Mouse (Mus musculus): ENCODE measurements around the gene 4632433K11Rik. TPM values are rescaled to one million over a fixed set of nuclear protein-coding genes. Genes with fewer than 3 reads are reported as not detected.

4632433K11Rik gene
- polyA plus RNA-seq, 1 experiment from 2014 or later: not detected

DNA sequence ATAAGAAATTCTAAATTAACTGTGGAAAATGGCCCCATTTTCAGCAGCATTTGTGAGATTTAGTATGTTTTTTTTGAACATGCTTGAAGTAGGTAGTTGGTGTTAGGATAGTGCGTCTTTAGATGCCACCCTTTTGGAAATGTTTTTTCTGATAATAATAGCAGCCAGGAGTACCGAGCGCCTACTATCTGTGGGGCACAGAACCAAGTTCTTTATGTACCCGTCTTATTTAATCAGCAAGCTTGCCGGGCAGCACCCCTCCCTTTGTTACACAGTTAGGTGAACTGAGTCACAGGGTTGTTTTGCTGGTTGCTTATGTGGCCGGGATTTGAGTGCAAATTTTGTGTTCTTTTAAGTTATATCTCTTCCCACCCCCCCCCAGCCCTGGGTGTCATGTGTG lies 47.3 kb downstream of the 4632433K11Rik start:
- peak overlapping the region; percentile 70 for H3K4me2 ChIP-seq
- peak overlapping the region; percentile 95 for H3K27ac ChIP-seq (ENCODE audit: low read depth, low read length)
- no peaks in the 10 kb centered on the region for H3K9me3 ChIP-seq (replicated peaks; ENCODE audit: control insufficient read depth, low read length)
- H3K27me3 ChIP-seq (ENCODE audit: control insufficient read depth, insufficient read depth, low read length): no peaks in the 10 kb centered on the region
- peak overlapping the region; percentile 91 for H3K9ac ChIP-seq (ENCODE audit: low read depth, low read length)
- H3K4me1 ChIP-seq (ENCODE audit: control insufficient read depth, insufficient read depth, low read length): peaks cover 16% of the 10 kb centered on the region
- 49% methylated on average over 6 of the region's 6 CpGs for WGBS (ENCODE audit: insufficient replicate concordance)
- no peak for ATAC-seq (replicated peaks; ENCODE audit: insufficient number of reproducible peaks, low FRiP score, low TSS enrichment)
- peaks cover 20% of the 10 kb centered on the region; the same call in 1 of the 2 replicates for H3K36me3 ChIP-seq (ENCODE audit: control insufficient read depth, insufficient read depth, low read length)
- H3K4me3 ChIP-seq (ENCODE audit: low read depth, low read length): peak overlapping the region; percentile 81

DNA sequence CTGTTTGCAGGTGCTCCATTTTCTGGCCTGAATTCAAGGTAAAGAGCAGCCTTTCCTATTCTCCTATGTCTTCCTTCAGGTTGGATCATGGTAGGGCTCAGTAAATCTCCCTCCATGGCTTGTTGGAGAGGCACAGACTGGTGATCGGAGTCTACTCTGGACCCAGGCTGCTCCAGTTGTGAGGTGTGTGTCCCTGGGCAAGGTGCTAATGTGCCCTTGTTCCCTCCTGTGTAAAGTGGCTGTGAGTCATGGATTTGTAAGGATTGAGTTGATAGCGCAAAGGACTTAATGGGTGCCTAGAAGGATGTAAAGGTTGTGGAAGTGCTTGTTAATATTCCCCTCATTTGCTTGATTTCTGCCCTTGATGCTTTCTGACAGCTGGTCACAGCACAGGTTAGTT lies 48.0 kb downstream of the 4632433K11Rik start:
- Histone ChIP-seq H3K4me1 (ENCODE audit: control insufficient read depth, insufficient read depth, low read length) (peaks cover 15% of the 10 kb centered on the region), H3K27ac (ENCODE audit: low read depth, low read length) (no peak overlapping the region), H3K4me2 (peak overlapping the region; percentile 70), H3K36me3 (ENCODE audit: control insufficient read depth, insufficient read depth, low read length) (peaks cover 17% of the 10 kb centered on the region; the same call in 1 of the 2 replicates), H3K4me3 (ENCODE audit: low read depth, low read length) (peak overlapping the region; percentile 81; the same call in 1 of the 2 replicates), H3K9me3 (replicated peaks; ENCODE audit: control insufficient read depth, low read length) (no peaks in the 10 kb centered on the region), H3K27me3 (ENCODE audit: control insufficient read depth, insufficient read depth, low read length) (no peaks in the 10 kb centered on the region), H3K9ac (ENCODE audit: low read depth, low read length) (no peak overlapping the region)
- no peak for ATAC-seq (replicated peaks; ENCODE audit: insufficient number of reproducible peaks, low FRiP score, low TSS enrichment)
- 87% methylated on average over 2 of the region's 2 CpGs for WGBS (ENCODE audit: insufficient replicate concordance)

DNA sequence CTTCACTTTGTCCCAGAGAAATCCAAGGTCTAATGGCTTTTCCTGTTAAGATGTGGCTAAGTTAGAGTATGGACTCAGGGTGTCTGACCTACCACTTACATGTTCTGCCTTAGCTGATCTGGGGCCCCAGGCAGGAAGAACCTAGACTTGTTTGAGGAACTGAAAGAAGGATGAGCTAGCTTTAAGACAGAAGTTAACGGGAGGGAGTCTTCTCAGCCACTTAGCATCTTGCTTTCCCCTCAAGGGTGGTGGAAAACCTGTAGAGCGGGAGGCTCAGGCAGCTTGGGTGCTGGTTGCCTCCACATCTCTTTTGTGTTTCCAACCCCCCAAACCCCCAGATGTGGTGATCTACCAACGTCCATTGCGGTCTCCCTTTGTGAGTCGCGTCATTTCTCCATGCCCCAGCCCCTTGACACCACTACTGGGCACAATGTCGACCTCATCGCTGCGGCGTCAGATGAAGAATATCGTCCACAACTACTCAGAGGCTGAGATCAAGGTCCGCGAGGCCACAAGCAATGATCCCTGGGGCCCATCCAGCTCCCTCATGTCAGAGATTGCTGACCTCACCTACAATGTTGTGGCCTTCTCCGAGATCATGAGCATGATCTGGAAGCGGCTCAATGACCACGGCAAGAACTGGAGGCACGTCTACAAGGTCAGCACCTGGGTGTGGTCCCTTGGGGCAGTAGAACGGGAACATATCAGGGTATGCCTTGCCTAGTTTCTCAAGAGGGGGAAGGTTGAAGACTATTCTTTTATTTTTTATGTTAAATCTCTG lies 49.6 kb downstream of the 4632433K11Rik start:
- Histone ChIP-seq H3K36me3 (ENCODE audit: control insufficient read depth, insufficient read depth, low read length) (peaks cover 13% of the 10 kb centered on the region; the same call in 1 of the 2 replicates), H3K27me3 (ENCODE audit: control insufficient read depth, insufficient read depth, low read length) (no peaks in the 10 kb centered on the region), H3K9me3 (replicated peaks; ENCODE audit: control insufficient read depth, low read length) (no peaks in the 10 kb centered on the region), H3K27ac (ENCODE audit: low read depth, low read length) (no peak overlapping the region), H3K4me2 (no peak overlapping the region), H3K9ac (ENCODE audit: low read depth, low read length) (no peak overlapping the region), H3K4me1 (ENCODE audit: control insufficient read depth, insufficient read depth, low read length) (peaks cover 15% of the 10 kb centered on the region), H3K4me3 (ENCODE audit: low read depth, low read length) (no peak overlapping the region)
- 92% methylated on average over 18 of the region's 18 CpGs for WGBS (ENCODE audit: insufficient replicate concordance)
- ATAC-seq (replicated peaks; ENCODE audit: insufficient number of reproducible peaks, low FRiP score, low TSS enrichment): no peak

Other genes starting within 250 kb of the 4632433K11Rik start
- gene Tmem238, start 244.5 kb upstream of the 4632433K11Rik start, polyA plus RNA-seq (2014; fragmentation: Nextera tagmentation; extraction: Ambion mirVana): 2.2 and 2.4 TPM in 2 replicates
- gene Rpl28, start 241.2 kb upstream of the 4632433K11Rik start, polyA plus RNA-seq (2014; fragmentation: Nextera tagmentation; extraction: Ambion mirVana): 143 and 156 TPM in 2 replicates
- gene Ube2s, start 221.5 kb upstream of the 4632433K11Rik start, polyA plus RNA-seq (2014; fragmentation: Nextera tagmentation; extraction: Ambion mirVana): 317 and 378 TPM in 2 replicates
- gene Shisa7, start 189.4 kb upstream of the 4632433K11Rik start, polyA plus RNA-seq (2014; fragmentation: Nextera tagmentation; extraction: Ambion mirVana): 0.09 TPM in 1 of 2 replicates, not detected in the other
- gene Isoc2b, start 163.9 kb upstream of the 4632433K11Rik start, polyA plus RNA-seq (2014; fragmentation: Nextera tagmentation; extraction: Ambion mirVana): 2.9 and 3.3 TPM in 2 replicates
- 0.59 and 1.1 TPM in 2 replicates for gene Isoc2a, start 157.0 kb upstream of the 4632433K11Rik start, polyA plus RNA-seq (2014; fragmentation: Nextera tagmentation; extraction: Ambion mirVana)
- gene Gm36210, start 127.6 kb upstream of the 4632433K11Rik start, polyA plus RNA-seq (2014; fragmentation: Nextera tagmentation; extraction: Ambion mirVana): 0.17 and 0.20 TPM in 2 replicates
- 2.6 and 2.8 TPM in 2 replicates for gene Zfp628, start 118.9 kb upstream of the 4632433K11Rik start, polyA plus RNA-seq (2014; fragmentation: Nextera tagmentation; extraction: Ambion mirVana)
- 4.7 and 5.0 TPM in 2 replicates for gene Nat14, start 112.1 kb upstream of the 4632433K11Rik start, polyA plus RNA-seq (2014; fragmentation: Nextera tagmentation; extraction: Ambion mirVana)
- gene Ssc5d, start 108.3 kb upstream of the 4632433K11Rik start, polyA plus RNA-seq (2014; fragmentation: Nextera tagmentation; extraction: Ambion mirVana): 0.53 and 1.1 TPM in 2 replicates
- 3.3 and 5.4 TPM in 2 replicates for gene Sbk2, start 69.7 kb upstream of the 4632433K11Rik start, polyA plus RNA-seq (2014; fragmentation: Nextera tagmentation; extraction: Ambion mirVana)
- 0.44 and 0.49 TPM in 2 replicates for gene Sbk3, start 63.0 kb upstream of the 4632433K11Rik start, polyA plus RNA-seq (2014; fragmentation: Nextera tagmentation; extraction: Ambion mirVana)
- gene Zfp579, start 38.0 kb upstream of the 4632433K11Rik start, polyA plus RNA-seq (2014; fragmentation: Nextera tagmentation; extraction: Ambion mirVana): 32.5 and 38.8 TPM in 2 replicates
- gene Zfp524, start 19.7 kb upstream of the 4632433K11Rik start, polyA plus RNA-seq (2014; fragmentation: Nextera tagmentation; extraction: Ambion mirVana): 10.2 and 11.0 TPM in 2 replicates
- gene Fiz1, start 19.4 kb upstream of the 4632433K11Rik start, polyA plus RNA-seq (2014; fragmentation: Nextera tagmentation; extraction: Ambion mirVana): 25.5 and 25.9 TPM in 2 replicates
- 0.89 TPM in 1 of 2 replicates, not detected in the other for gene Gm44973, start 18.6 kb upstream of the 4632433K11Rik start, polyA plus RNA-seq (2014; fragmentation: Nextera tagmentation; extraction: Ambion mirVana)
- gene Zfp865, start 13.7 kb upstream of the 4632433K11Rik start, polyA plus RNA-seq (2014; fragmentation: Nextera tagmentation; extraction: Ambion mirVana): 3.4 and 5.5 TPM in 2 replicates
- 1.5 and 2.9 TPM in 2 replicates for gene Ccdc106, start 13.6 kb upstream of the 4632433K11Rik start, polyA plus RNA-seq (2014; fragmentation: Nextera tagmentation; extraction: Ambion mirVana)
- 3.4 and 4.2 TPM in 2 replicates for gene Zfp784, start 4.3 kb downstream of the 4632433K11Rik start, polyA plus RNA-seq (2014; fragmentation: Nextera tagmentation; extraction: Ambion mirVana)
- gene Zfp580, start 17.4 kb downstream of the 4632433K11Rik start, polyA plus RNA-seq (2014; fragmentation: Nextera tagmentation; extraction: Ambion mirVana): 14.7 and 17.8 TPM in 2 replicates
- gene U2af2, start 28.0 kb downstream of the 4632433K11Rik start, polyA plus RNA-seq (2014; fragmentation: Nextera tagmentation; extraction: Ambion mirVana): 84.0 and 85.5 TPM in 2 replicates
- 47.0 and 48.1 TPM in 2 replicates for gene Epn1, start 46.1 kb downstream of the 4632433K11Rik start, polyA plus RNA-seq (2014; fragmentation: Nextera tagmentation; extraction: Ambion mirVana)
- not detected in 2 replicates for gene Rfpl4, start 82.8 kb downstream of the 4632433K11Rik start, polyA plus RNA-seq (2014; fragmentation: Nextera tagmentation; extraction: Ambion mirVana)
- gene Rasl2-9, start 91.8 kb downstream of the 4632433K11Rik start, polyA plus RNA-seq (2014; fragmentation: Nextera tagmentation; extraction: Ambion mirVana): 1.3 and 1.8 TPM in 2 replicates
- not detected in 2 replicates for gene Vmn1r55, start 115.6 kb downstream of the 4632433K11Rik start, polyA plus RNA-seq (2014; fragmentation: Nextera tagmentation; extraction: Ambion mirVana)
- not detected in 2 replicates for gene Vmn1r56, start 162.6 kb downstream of the 4632433K11Rik start, polyA plus RNA-seq (2014; fragmentation: Nextera tagmentation; extraction: Ambion mirVana)
- not detected in 2 replicates for gene Vmn1r57, start 184.4 kb downstream of the 4632433K11Rik start, polyA plus RNA-seq (2014; fragmentation: Nextera tagmentation; extraction: Ambion mirVana)

All from heart, embryonic 11.5 days (tissue).